Mouse (Mus musculus): ENCODE results near the gene Fndc3b.

DNA sequence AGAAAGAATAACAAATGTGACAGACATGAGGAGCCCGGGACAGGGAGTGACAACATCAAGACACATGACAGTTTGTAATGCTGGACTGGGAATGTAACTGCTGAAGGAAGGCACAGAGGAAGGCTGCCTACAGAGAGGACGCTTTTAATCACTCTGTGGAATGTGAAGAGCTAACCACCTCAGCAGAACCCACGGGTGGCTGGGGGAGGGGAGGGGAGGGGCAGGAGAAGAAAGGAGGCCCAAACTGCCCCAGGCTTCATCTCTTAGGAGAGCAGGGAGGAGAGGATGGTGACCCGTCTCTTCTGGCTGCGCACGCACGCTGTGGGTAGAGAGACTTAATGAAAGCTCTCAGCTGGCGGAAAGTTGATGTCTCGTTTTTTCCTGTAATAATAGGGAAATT lies 25.1 kb upstream of the Fndc3b start:
- TF ChIP-seq EP300 (IDR thresholded peaks at IDR 0.05; ENCODE audit: low read depth): no peak
- no peak for TF ChIP-seq CTCF (IDR thresholded peaks at IDR 0.05; ENCODE audit: low read depth)

All from liver, postnatal 0 days (tissue).